Mouse (Mus musculus) CD4-positive naive resting alpha-beta T cell, adult 76 days (primary cell): ENCODE results near the gene Cfap58. TPM values are rescaled to one million over a fixed set of nuclear protein-coding genes. Genes with fewer than 3 reads are reported as not detected.

Experiments
- total RNA-seq: library from RNA; stranded (reverse); gene quantifications from one replicate; pipeline ENCODE4 v1.2.4, GENCODE M21; 2023

Gene Cfap58
- not detected for total RNA-seq

GRCm38 (mm10) chr19:47937443-47938406, at the start of gene Cfap58:
Gene Cfap58 (plus strand): TSS chr19:47937675.

GRCm38 (mm10) chr19:47919126-47919965, 18.1 kb upstream of the Cfap58 start, which contains the start of the genes Cfap43 and Itprip:
Gene Cfap43 (minus strand): TSS chr19:47919287.
Gene Itprip (minus strand): TSS chr19:47919299.

Other genes starting within 250 kb of the Cfap58 start
- 0.59 TPM for gene Col17a1, start 245.6 kb upstream of the Cfap58 start, total RNA-seq
- gene Sfr1, start 206.0 kb upstream of the Cfap58 start, total RNA-seq, result 71.2 TPM
- 17.7 TPM for gene Gsto1, start 82.7 kb upstream of the Cfap58 start, total RNA-seq
- gene Gsto2, start 72.1 kb upstream of the Cfap58 start, total RNA-seq, result not detected
- not detected for gene Cfap43, start 18.4 kb upstream of the Cfap58 start, total RNA-seq
- 112 TPM for gene Itprip, start 18.4 kb upstream of the Cfap58 start, total RNA-seq